Mouse (Mus musculus) adrenal gland, postnatal 25 days (tissue): ENCODE measurements around the gene Ogg1. TPM values are rescaled to one million over a fixed set of nuclear protein-coding genes. Genes with fewer than 3 reads are reported as not detected.

ENCODE experiments used
- DNase-seq: peaks from one replicate; pipeline ENCODE4 v3.0.0; 2021; ENCODE audit warnings: mixed read lengths
- total RNA-seq: library from RNA; stranded (reverse); gene quantifications from 2 replicates; pipeline ENCODE4 v1.2.3, GENCODE M21; 2021

Gene Ogg1
- total RNA-seq, 1 experiment from 2014 or later: 19.9 TPM

DNA sequence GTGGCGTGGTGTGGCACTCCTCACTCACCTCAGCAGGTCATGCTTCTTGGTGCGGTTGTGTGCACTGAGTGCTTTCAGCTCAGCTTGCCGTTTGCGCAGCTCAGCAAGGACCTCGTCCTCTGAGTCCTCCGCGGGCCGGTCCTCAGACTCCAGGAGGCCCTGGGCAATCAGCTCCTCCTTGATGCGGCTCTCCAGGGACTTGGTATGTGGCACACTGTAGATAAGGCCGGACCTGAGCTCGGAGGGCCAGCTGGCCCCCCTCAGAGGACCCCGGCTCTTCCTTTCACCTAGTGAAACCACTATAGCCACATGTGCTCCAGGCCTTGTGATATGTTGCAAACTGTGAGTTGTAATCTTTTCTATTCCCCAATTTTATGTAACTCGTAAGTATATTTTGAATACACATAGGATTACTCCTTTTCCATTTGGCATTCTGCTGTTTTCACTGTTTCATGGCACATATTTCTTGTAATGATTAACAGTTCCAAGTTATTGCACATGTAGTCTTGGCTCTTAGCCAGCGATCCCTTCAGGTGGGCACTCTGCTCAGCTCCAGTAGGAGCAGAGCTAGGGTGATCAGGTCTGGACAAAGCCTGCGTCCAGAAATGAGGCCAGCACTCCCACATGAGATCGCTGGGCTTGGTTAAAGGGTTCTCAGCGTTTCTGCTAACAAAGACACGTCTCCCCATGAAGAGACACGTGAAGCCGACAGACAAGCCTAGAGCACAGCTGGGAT lies 43.6 kb downstream of the Ogg1 start:
- DNase-seq: no peak

- no peak for DNase-seq
These were observed 46.7 kb downstream of the Ogg1 start for GRCm38 (mm10) chr6:113373491-113373890.

DNA sequence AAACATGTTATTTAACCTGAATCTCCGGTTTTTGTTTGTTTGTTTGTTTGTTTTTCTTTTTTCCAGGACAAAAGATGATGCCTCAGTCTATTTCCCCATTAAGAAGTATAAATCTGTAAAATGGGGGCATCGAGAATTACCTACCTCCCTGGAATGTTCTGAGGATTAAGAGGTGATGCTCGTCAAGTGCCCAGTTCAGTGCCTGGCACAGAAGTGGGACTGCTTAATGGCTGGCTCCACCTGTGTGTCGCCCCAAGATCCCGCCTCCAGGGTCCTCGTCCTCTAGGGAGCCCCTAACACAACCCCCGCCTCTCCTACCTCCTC lies 50.4 kb downstream of the Ogg1 start:
- no peak for DNase-seq

DNA sequence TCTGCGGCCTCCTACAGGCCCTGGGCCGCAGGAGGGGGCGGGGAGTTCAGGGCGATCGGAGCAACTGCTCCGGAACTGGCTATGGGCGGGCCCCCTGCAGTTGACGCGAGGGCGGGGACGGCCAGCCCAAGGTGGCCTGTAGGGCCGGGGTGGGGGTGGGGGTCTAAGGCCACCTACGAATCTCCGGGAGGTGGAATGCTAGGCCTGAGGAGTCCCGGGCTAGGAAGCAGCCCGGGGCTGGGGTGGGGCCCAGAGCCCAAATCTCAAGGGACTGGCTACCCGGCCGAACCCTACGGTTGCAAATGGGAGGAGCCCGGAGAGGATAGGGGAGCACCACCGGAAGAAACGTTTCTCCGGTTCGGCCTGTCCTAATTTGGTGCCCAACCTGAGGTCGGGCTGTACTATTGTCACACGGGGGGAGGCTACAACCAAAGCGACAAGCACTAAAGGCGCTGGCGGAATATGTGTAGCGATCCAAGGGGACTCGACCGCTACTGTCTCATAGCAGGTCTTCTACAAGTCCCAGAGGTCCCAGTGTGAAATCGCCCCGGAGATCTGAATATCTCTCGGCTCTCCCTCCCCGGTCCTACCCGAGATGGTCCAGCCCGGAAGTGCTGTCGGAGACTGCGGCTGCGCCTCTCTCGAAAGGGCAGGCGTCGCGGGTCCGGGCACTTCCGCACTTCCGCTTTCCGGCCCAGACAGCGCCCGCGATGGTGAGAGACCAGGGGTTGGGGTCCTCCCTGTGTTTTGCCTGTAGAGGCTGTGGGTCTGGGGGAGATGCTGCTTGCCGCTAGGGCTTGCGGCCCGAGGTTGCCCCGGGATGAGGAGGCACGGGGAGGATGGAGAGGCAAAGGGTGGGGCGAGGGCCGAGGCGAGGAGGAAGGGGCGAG lies 51.0 kb downstream of the Ogg1 start, which contains the start of the genes Tada3 and Arpc4:
Tada3 (minus strand) TSS at position 388 of the 890 bp plus-strand sequence.
Arpc4 (plus strand) TSS at position 620 of the 890 bp plus-strand sequence.
- peak; percentile 90 for DNase-seq

GRCm38 (mm10) chr6:113379246-113379645 lies 52.5 kb downstream of the Ogg1 start:
- no peak for DNase-seq

DNA sequence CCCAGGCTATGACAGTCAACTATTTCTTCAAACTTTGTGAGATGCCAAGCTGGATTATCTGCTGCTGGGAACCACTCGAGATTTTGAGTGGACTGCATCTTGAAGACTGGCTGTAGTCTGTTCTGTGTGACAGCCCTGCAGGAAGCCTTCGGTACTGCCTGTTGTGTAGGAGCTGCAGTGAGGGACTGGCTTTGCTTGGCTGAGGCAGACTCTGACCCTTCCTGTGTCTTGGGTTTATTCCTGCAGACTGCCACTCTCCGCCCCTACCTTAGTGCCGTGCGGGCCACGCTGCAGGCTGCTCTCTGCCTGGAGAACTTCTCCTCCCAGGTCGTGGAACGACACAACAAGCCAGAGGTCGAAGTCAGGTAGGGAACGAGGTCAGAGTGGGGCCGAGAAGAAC lies 53.7 kb downstream of the Ogg1 start:
- no peak for DNase-seq

DNA sequence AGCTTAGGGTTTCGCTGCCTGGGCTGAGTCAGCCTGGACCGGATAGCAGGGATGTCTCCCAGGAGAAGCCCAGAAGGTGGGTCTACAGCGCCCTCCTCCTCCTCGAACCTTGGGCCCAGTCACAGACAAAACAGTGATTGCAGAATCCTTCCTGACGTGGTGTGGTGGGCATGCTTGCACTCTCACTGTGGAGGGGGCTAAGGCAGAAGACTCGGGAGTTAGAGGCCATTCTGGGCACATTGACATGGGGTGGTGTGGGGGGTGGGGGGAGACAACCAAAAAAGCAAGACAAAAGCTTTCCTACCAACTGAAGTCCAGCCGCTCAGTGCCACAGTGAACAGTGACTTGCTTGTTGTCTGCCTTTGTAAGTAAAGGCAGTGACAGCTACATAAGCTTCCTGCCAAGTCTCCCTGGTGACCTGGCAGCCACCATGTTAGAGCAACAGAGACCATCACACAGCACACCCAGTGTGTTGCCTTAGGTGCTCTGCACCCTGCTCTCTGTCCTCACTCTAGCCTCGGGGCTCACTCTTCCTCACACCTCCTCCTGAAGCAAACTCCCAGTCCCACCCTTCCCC lies 57.7 kb downstream of the Ogg1 start:
- no peak for DNase-seq

Other genes with a start within 250 kb of the Ogg1 start
- 128 TPM in 2 replicates for gene Setd5, start 249.6 kb upstream of the Ogg1 start, total RNA-seq
- 2.8 and 5.0 TPM in 2 replicates for gene Lhfpl4, start 131.6 kb upstream of the Ogg1 start, total RNA-seq
- 23.0 and 30.9 TPM in 2 replicates for gene Mtmr14, start 89.1 kb upstream of the Ogg1 start, total RNA-seq
- gene Cpne9, start 44.7 kb upstream of the Ogg1 start, total RNA-seq: 0.85 and 1.4 TPM in 2 replicates
- 27.8 and 32.9 TPM in 2 replicates for gene Brpf1, start 19.8 kb upstream of the Ogg1 start, total RNA-seq
- 45.3 and 62.0 TPM in 2 replicates for gene Camk1, start 17.0 kb downstream of the Ogg1 start, total RNA-seq
- gene Tada3, start 50.9 kb downstream of the Ogg1 start, total RNA-seq: 51.4 and 54.5 TPM in 2 replicates
- 143 and 191 TPM in 2 replicates for gene Arpc4, start 51.1 kb downstream of the Ogg1 start, total RNA-seq
- 3.9 and 4.5 TPM in 2 replicates for gene Ttll3, start 62.3 kb downstream of the Ogg1 start, total RNA-seq
- 7.6 and 8.1 TPM in 2 replicates for gene Rpusd3, start 92.4 kb downstream of the Ogg1 start, total RNA-seq
- gene Cidec, start 108.8 kb downstream of the Ogg1 start, total RNA-seq: 153 and 182 TPM in 2 replicates
- gene Jagn1, start 115.6 kb downstream of the Ogg1 start, total RNA-seq: 47.5 and 55.0 TPM in 2 replicates
- 0.76 and 1.5 TPM in 2 replicates for gene Il17re, start 131.5 kb downstream of the Ogg1 start, total RNA-seq
- gene Il17rc, start 144.5 kb downstream of the Ogg1 start, total RNA-seq: 18.0 and 19.3 TPM in 2 replicates
- gene Creld1, start 156.3 kb downstream of the Ogg1 start, total RNA-seq: 45.2 and 59.9 TPM in 2 replicates
- gene Prrt3, start 175.0 kb downstream of the Ogg1 start, total RNA-seq: 0.30 TPM in 1 of 2 replicates, not detected in the other
- 116 and 125 TPM in 2 replicates for gene Emc3, start 204.7 kb downstream of the Ogg1 start, total RNA-seq
- 2.0 and 3.0 TPM in 2 replicates for gene Fancd2, start 204.7 kb downstream of the Ogg1 start, total RNA-seq